Mouse (Mus musculus): ENCODE data around the gene Cracr2a. TPM values are rescaled to one million over a fixed set of nuclear protein-coding genes. Genes with fewer than 3 reads are reported as not detected.
"Not testable (repeated sequence)": the region's sequence is repeated elsewhere in the genome, so short reads cannot be mapped to it uniquely, and the experiment has no call there.

Cracr2a gene
- 1.3 and 1.4 TPM in 2 replicates for polyA plus RNA-seq (2014; fragmentation: Nextera tagmentation; extraction: Ambion mirVana)

DNA sequence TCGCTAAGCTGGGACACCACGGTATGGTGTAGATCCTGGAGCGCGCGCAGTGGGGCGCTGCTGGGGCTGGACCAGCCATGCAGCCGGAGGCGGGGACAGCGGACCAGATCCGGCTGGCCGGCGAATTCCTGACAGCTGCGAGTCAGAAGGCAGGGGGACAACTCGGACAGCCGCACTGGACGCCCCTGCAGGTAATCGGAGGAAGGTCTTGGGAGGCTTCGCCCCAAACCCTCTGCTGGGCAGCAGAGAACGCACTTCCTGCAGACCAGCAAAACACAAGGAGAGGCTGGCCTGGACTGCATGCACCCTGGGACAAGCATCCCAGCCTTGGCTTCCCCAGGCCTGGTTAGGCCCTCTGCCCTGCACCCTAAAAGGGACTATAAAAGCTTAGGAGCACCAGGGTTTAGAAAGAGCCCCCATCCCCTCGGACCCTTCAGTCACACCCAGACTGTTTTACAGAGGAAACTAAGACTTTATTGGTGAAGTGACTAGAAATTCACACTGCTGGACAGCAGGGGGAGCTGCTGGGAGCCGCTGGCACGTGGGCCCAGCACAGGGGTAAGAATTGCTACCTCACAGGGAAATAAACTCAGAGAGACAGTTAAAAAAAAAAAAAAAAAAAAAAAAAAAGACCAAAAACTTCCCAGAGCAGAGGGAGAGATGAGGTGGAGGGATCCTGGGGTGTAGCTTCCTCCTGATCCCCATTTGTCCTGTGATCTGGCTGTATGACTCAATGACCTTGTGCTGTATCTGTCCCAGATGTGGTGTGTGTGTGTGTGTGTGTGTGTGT, at the start of gene Cracr2a:
Gene Cracr2a, plus strand, starts transcription at position 108 of the 790 bp plus-strand sequence.
- Histone ChIP-seq H3K9ac (ENCODE audit: low read length) (peak within 1 kb of the TSS; percentile 67), H3K4me3 (ENCODE audit: control insufficient read depth in 1 of 2, insufficient read depth in 1 of 2, low read depth in 1 of 2, low read length in 2 of 2) (peak within 1 kb of the TSS; percentile 52 to 65), H3K27ac (replicated peaks in 1 of 2; ENCODE audit: control insufficient read depth in 1 of 2, insufficient read depth in 1 of 2, low read depth in 2 of 2, low read length in 2 of 2) (peak within 1 kb of the TSS; percentile 57 to 61), H3K4me1 (ENCODE audit: control insufficient read depth in 2 of 2, insufficient read depth in 2 of 2, low read length in 2 of 2) (peaks cover 11 to 16% of the 10 kb centered on the region in 2 experiments; a peak in 3 of 4 replicates), H3K36me3 (ENCODE audit: control insufficient read depth, insufficient read depth, low read length) (no peaks in the 10 kb centered on the region), H3K27me3 (ENCODE audit: control insufficient read depth, insufficient read depth, low read length) (no peaks in the 10 kb centered on the region), H3K9me3 (ENCODE audit: control insufficient read depth, low read length) (no peaks in the 10 kb centered on the region), H3K4me2 (ENCODE audit: low read length) (peak within 1 kb of the TSS; percentile 90)
- under 1% methylated on average over 22 of the region's 22 CpGs for WGBS
- peak; percentile 79; the same call in 1 of the 2 replicates for ATAC-seq (ENCODE audit: insufficient number of reproducible peaks, insufficient read depth, low FRiP score, low read depth)

DNA sequence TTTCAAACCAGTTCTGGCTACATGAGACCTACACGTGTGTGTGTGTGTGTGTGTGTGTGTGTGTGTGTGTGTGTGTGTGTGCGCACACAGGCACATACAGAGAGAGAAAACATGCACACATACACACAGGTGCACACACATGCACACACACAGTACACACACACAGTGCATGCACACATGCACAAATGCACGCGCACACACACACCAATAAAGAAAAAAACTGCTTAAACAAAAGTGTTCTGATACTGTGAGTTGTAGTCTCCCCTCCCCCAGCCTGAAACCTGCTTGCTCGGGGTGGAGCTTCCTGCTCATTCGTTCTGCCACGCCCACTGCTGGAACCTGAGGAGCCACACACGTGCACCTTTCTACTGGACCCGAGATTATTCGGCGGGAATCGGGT, 47.4 kb upstream of the Cracr2a start:
- not testable (repeated sequence) for ATAC-seq (ENCODE audit: insufficient number of reproducible peaks, insufficient read depth, low FRiP score, low read depth); H3K27ac ChIP-seq (replicated peaks in 1 of 2; ENCODE audit: control insufficient read depth in 1 of 2, insufficient read depth in 1 of 2, low read depth in 2 of 2, low read length in 2 of 2); H3K9me3 ChIP-seq (ENCODE audit: control insufficient read depth, low read length); H3K27me3 ChIP-seq (ENCODE audit: control insufficient read depth, insufficient read depth, low read length); H3K36me3 ChIP-seq (ENCODE audit: control insufficient read depth, insufficient read depth, low read length); H3K9ac ChIP-seq (ENCODE audit: low read length); H3K4me3 ChIP-seq (ENCODE audit: control insufficient read depth in 1 of 2, insufficient read depth in 1 of 2, low read depth in 1 of 2, low read length in 2 of 2); H3K4me2 ChIP-seq (ENCODE audit: low read length); H3K4me1 ChIP-seq (ENCODE audit: control insufficient read depth in 2 of 2, insufficient read depth in 2 of 2, low read length in 2 of 2)
- 94% methylated on average over 5 of the region's 12 CpGs for WGBS

DNA sequence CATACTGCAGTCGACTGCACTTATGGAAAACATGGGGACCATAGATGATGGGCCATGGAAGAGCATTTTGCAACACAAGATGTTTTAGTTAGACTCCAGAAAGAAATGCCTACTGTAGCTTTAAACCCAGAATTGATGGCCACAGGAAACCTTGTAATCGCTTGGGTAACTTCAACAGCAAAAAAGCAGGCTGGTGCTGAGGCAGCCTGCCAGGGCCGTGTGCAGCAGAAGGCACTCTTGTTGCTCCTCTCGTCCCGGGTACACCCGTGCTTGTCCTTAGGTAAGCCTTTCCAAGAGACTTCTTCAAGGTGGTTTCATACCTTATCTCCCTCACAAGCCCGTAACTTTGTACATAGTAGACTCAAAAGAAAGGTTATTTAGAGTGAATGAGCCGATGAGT, 40.0 kb upstream of the Cracr2a start:
- ATAC-seq (ENCODE audit: insufficient number of reproducible peaks, insufficient read depth, low FRiP score, low read depth) = no peak

DNA sequence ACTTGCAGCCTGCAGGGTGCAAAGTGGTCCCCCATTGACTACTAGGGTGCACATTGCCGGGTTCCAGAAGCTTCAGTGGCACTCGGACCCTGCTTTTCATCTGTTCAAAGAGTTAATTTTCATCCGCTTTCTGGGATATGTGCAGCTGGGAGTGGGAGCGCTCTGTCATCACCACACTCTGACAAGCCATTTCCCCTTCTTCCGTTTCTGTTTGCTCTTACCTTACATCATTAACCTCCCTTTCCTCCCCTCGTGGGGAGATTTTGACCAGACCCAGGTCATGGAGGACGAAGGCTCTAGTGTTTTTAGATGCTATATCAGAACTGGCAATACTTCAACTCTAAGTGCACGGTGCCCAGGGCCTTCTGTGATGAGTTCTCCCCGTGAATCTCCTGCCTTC, 38.8 kb upstream of the Cracr2a start:
- Histone ChIP-seq H3K9me3 (ENCODE audit: control insufficient read depth, low read length) (no peaks in the 10 kb centered on the region), H3K27me3 (ENCODE audit: control insufficient read depth, insufficient read depth, low read length) (no peaks in the 10 kb centered on the region), H3K4me1 (ENCODE audit: control insufficient read depth in 2 of 2, insufficient read depth in 2 of 2, low read length in 2 of 2) (peaks cover 0 to 8% of the 10 kb centered on the region in 2 experiments; a peak in 2 of 4 replicates), H3K9ac (ENCODE audit: low read length) (no peak overlapping the region; the same call in 1 of the 2 replicates), H3K27ac (replicated peaks in 1 of 2; ENCODE audit: control insufficient read depth in 1 of 2, insufficient read depth in 1 of 2, low read depth in 2 of 2, low read length in 2 of 2) (no peak overlapping the region), H3K4me2 (ENCODE audit: low read length) (peak overlapping the region; percentile 16; the same call in 1 of the 2 replicates), H3K4me3 (ENCODE audit: control insufficient read depth in 1 of 2, insufficient read depth in 1 of 2, low read depth in 1 of 2, low read length in 2 of 2) (no peak overlapping the region), H3K36me3 (ENCODE audit: control insufficient read depth, insufficient read depth, low read length) (no peaks in the 10 kb centered on the region)
- WGBS = 20% methylated on average over 9 of the region's 9 CpGs
- no peak for ATAC-seq (ENCODE audit: insufficient number of reproducible peaks, insufficient read depth, low FRiP score, low read depth)

More for the DNA sequence above, 40.0 kb upstream of the Cracr2a start:
- no peak overlapping the region for H3K9ac ChIP-seq (ENCODE audit: low read length)
- 64% methylated on average over 8 of the region's 8 CpGs for WGBS
- H3K4me2 ChIP-seq (ENCODE audit: low read length) = no peak overlapping the region
- no peaks in the 10 kb centered on the region for H3K27me3 ChIP-seq (ENCODE audit: control insufficient read depth, insufficient read depth, low read length)
- H3K4me3 ChIP-seq (ENCODE audit: control insufficient read depth in 1 of 2, insufficient read depth in 1 of 2, low read depth in 1 of 2, low read length in 2 of 2) = no peak overlapping the region
- H3K36me3 ChIP-seq (ENCODE audit: control insufficient read depth, insufficient read depth, low read length) = no peaks in the 10 kb centered on the region
- H3K4me1 ChIP-seq (ENCODE audit: control insufficient read depth in 2 of 2, insufficient read depth in 2 of 2, low read length in 2 of 2) = peaks cover 0 to 8% of the 10 kb centered on the region in 2 experiments; a peak in 2 of 4 replicates
- no peaks in the 10 kb centered on the region for H3K9me3 ChIP-seq (ENCODE audit: control insufficient read depth, low read length)
- H3K27ac ChIP-seq (replicated peaks in 1 of 2; ENCODE audit: control insufficient read depth in 1 of 2, insufficient read depth in 1 of 2, low read depth in 2 of 2, low read length in 2 of 2) = no peak overlapping the region

DNA sequence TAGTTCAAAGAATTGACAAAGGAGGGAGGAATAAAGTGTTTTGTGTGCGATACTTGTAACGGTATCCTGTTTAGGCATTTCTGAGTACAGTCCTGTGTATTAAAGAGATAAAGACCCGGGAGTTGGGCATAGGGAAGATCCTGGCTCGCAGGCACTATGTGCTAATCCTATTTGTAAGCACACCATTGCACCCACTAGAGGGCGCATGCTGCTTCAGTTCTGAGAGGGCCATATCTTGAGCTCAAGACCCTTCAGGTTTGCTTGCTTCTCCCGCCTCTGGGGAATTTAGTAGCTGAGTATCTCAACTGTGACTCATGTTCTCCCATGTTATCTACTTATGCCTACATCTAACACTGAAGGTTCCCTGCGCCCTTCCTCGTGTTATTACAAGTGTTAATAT, 36.7 kb upstream of the Cracr2a start:
- Histone ChIP-seq H3K27ac (replicated peaks in 1 of 2; ENCODE audit: control insufficient read depth in 1 of 2, insufficient read depth in 1 of 2, low read depth in 2 of 2, low read length in 2 of 2) (no peak overlapping the region), H3K4me1 (ENCODE audit: control insufficient read depth in 2 of 2, insufficient read depth in 2 of 2, low read length in 2 of 2) (peaks cover 7 to 17% of the 10 kb centered on the region in 2 experiments), H3K36me3 (ENCODE audit: control insufficient read depth, insufficient read depth, low read length) (no peaks in the 10 kb centered on the region), H3K9me3 (ENCODE audit: control insufficient read depth, low read length) (no peaks in the 10 kb centered on the region), H3K9ac (ENCODE audit: low read length) (no peak overlapping the region), H3K27me3 (ENCODE audit: control insufficient read depth, insufficient read depth, low read length) (no peaks in the 10 kb centered on the region), H3K4me3 (ENCODE audit: control insufficient read depth in 1 of 2, insufficient read depth in 1 of 2, low read depth in 1 of 2, low read length in 2 of 2) (no peak overlapping the region), H3K4me2 (ENCODE audit: low read length) (no peak overlapping the region)
- ATAC-seq (ENCODE audit: insufficient number of reproducible peaks, insufficient read depth, low FRiP score, low read depth) = no peak
- WGBS = 20% methylated on average over 8 of the region's 8 CpGs

DNA sequence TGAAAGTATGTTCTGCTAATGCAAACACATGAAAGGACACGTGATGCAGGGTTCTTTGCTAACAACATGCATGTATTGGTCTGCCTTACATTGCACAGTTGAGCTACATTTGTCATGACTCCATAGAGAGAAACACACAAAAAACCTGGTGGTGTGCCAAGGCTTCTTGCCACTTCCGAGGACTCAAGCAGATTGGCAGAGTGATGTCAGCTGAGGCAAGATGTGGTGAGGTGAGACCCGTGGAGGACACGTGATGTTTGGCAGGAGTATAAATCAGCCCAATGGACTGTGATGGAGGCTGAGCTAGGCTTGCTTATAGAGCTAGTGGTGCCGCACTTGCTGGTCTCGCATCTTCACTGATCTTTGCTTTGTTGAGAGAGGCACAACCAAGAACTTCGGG, 32.5 kb upstream of the Cracr2a start:
- ATAC-seq (ENCODE audit: insufficient number of reproducible peaks, insufficient read depth, low FRiP score, low read depth) = no peak
- no peak overlapping the region for H3K4me2 ChIP-seq (ENCODE audit: low read length)

DNA sequence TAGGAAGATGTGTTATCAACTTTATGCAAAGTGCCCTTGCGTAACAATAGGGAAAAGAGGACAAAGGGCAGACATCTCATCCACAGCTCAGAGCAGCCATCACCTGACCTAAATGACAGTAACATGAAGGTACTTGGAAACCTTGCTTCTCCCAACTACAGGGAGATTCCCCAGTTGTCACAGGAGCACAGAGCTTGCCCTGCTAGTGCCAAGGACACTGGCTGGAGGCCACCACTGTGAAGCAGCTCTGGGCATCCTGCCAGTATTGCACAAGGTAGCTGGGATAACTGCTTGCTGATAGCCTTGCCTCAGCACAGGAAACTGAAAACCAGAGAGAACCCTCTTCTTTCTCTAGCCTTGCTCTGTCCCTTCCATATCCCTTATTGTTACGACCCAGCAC, 31.7 kb upstream of the Cracr2a start:
- no peaks in the 10 kb centered on the region for H3K27me3 ChIP-seq (ENCODE audit: control insufficient read depth, insufficient read depth, low read length)
- WGBS = 13% methylated on average over 2 of the region's 2 CpGs
- peaks cover 12 to 20% of the 10 kb centered on the region in 2 experiments for H3K4me1 ChIP-seq (ENCODE audit: control insufficient read depth in 2 of 2, insufficient read depth in 2 of 2, low read length in 2 of 2)
- H3K27ac ChIP-seq (replicated peaks in 1 of 2; ENCODE audit: control insufficient read depth in 1 of 2, insufficient read depth in 1 of 2, low read depth in 2 of 2, low read length in 2 of 2) = peak overlapping the region; percentile 64 to 78
- ATAC-seq (ENCODE audit: insufficient number of reproducible peaks, insufficient read depth, low FRiP score, low read depth) = peak; percentile 84
- peak overlapping the region; percentile 27; the same call in 1 of the 2 replicates for H3K4me2 ChIP-seq (ENCODE audit: low read length)
- no peak overlapping the region for H3K9ac ChIP-seq (ENCODE audit: low read length)
- no peaks in the 10 kb centered on the region for H3K36me3 ChIP-seq (ENCODE audit: control insufficient read depth, insufficient read depth, low read length)
- no peak overlapping the region for H3K4me3 ChIP-seq (ENCODE audit: control insufficient read depth in 1 of 2, insufficient read depth in 1 of 2, low read depth in 1 of 2, low read length in 2 of 2)
- H3K9me3 ChIP-seq (ENCODE audit: control insufficient read depth, low read length) = no peaks in the 10 kb centered on the region

More for the DNA sequence above, 32.5 kb upstream of the Cracr2a start:
- Histone ChIP-seq H3K4me3 (ENCODE audit: control insufficient read depth in 1 of 2, insufficient read depth in 1 of 2, low read depth in 1 of 2, low read length in 2 of 2) (no peak overlapping the region), H3K4me1 (ENCODE audit: control insufficient read depth in 2 of 2, insufficient read depth in 2 of 2, low read length in 2 of 2) (peaks cover 12 to 20% of the 10 kb centered on the region in 2 experiments), H3K36me3 (ENCODE audit: control insufficient read depth, insufficient read depth, low read length) (no peaks in the 10 kb centered on the region), H3K9me3 (ENCODE audit: control insufficient read depth, low read length) (no peaks in the 10 kb centered on the region), H3K27me3 (ENCODE audit: control insufficient read depth, insufficient read depth, low read length) (no peaks in the 10 kb centered on the region), H3K9ac (ENCODE audit: low read length) (no peak overlapping the region), H3K27ac (replicated peaks in 1 of 2; ENCODE audit: control insufficient read depth in 1 of 2, insufficient read depth in 1 of 2, low read depth in 2 of 2, low read length in 2 of 2) (peak overlapping the region in 1 of 2 experiments; percentile 78; a peak in 3 of 4 replicates)
- 80% methylated on average over 7 of the region's 7 CpGs for WGBS

Data from heart, embryonic 14.5 days (tissue).